Mouse (Mus musculus) hindbrain, embryonic 13.5 days (tissue): Measurements from ENCODE around the gene Snd1. TPM values are rescaled to one million over a fixed set of nuclear protein-coding genes. Genes with fewer than 3 reads are reported as not detected.

Experiments used
- ATAC-seq: fragments of 200-750 bp; cut with Nextera tagmentation; 2 replicates; pipeline ENCODE4 v1.8.0; 2017; ENCODE audit warnings: moderate TSS enrichment; ENCODE audit not compliant: low FRiP score
- H3K27ac ChIP-seq: fragments of 300-500 bp; sonication (generic); 2 replicates; pipeline ENCODE4 v1.5.1; 2015; ENCODE audit warnings: inconsistent platforms, mild to moderate bottlenecking, moderate library complexity
- H3K27me3 ChIP-seq: fragments of 300-500 bp; sonication (generic); 2 replicates; pipeline ENCODE4 v1.6.1; 2015; ENCODE audit warnings: mild to moderate bottlenecking, inconsistent platforms
- H3K36me3 ChIP-seq: fragments of 300-500 bp; sonication (generic); 2 replicates; pipeline ENCODE4 v1.6.1; 2015; ENCODE audit warnings: mild to moderate bottlenecking, inconsistent platforms
- H3K4me1 ChIP-seq: fragments of 300-500 bp; sonication (generic); replicated peaks from 2 replicates; pipeline ENCODE4 v1.6.1; 2015; ENCODE audit warnings: inconsistent platforms
- H3K4me2 ChIP-seq: fragments of 300-500 bp; sonication (generic); 2 replicates; pipeline ENCODE4 v1.6.1; 2015; ENCODE audit warnings: inconsistent platforms, mild to moderate bottlenecking, moderate library complexity
- H3K4me3 ChIP-seq: fragments of 300-500 bp; sonication (generic); 2 replicates; pipeline ENCODE4 v1.5.1; 2015; ENCODE audit warnings: mild to moderate bottlenecking, inconsistent platforms
- H3K9ac ChIP-seq: fragments of 300-500 bp; sonication (generic); 2 replicates; pipeline ENCODE4 v1.6.1; 2015; ENCODE audit warnings: mild to moderate bottlenecking, inconsistent platforms
- H3K9me3 ChIP-seq: fragments of 300-500 bp; sonication (generic); 2 replicates; pipeline ENCODE4 v1.6.1; 2016; ENCODE audit warnings: inconsistent platforms
- WGBS: fragments of 180-500 bp; shearing (Covaris S2); methylation state at CpG from one replicate; pipeline ENCODE4 v1.1.7; 2015; 5-methylcytosine and 5-hydroxymethylcytosine counted together
- polyA plus RNA-seq: library from polyadenylated mRNA; unstranded; fragments of >200 nt; fragmentation: Nextera tagmentation; extraction: Ambion mirVana; gene quantifications from 2 replicates; pipeline ENCODE4 v1.2.1, GENCODE M21; 2015

Gene Snd1
- polyA plus RNA-seq, 1 experiment from 2014 or later, result 81.2 TPM

DNA sequence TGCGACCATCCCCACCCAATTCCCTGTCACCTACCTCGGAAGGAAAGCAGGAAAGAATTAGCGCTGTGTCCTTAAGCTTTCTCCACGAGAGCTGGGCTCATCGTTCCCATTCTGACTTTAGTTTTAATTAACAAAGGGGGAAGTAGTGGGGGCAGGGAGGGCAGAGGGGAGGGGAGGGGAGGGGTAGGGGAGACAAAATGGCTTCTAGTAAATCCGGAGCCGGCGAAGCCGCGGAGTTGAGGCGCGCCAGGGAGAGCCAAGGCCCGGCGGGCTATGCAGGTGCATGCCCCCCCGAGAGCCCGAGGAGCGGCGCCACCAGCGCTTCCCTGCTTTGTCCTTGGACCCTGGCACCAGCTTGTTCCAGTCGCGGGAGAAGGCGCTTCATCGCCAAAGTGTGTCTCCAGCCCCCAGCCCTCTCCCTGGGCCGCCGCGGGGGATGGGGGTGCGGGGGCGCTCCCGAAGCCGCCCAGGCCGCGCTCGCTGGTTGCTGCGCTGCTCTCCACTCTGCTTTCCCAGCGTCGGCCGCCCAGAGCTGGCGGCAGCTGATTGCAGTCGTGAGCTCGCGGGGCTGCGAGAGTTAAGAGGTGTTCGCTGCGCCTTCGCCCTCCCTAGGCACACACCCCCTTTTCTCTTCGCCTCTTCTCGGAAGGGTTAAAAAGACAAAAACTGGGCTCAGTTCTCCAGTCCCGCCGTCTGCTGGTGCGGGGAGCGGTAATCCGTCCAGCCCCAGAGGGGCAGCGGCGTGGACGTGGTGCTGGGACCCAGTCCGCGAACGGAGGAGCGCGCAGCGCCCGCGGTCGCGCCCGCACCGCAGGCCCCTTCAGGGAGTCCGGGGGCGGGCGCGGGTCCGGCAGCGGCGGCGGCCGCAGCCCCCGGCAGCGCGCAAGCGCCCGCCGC lies 357.2 kb downstream of the Snd1 start:
- peaks cover 9% of the 10 kb centered on the region for H3K36me3 ChIP-seq
- H3K9me3 ChIP-seq, result no peaks in the 10 kb centered on the region
- peak overlapping the region; percentile 98 for H3K27ac ChIP-seq
- H3K4me2 ChIP-seq, result peak overlapping the region; percentile 97
- H3K4me3 ChIP-seq, result peak overlapping the region; percentile 87
- peak overlapping the region; percentile 98 for H3K9ac ChIP-seq
- H3K4me1 ChIP-seq, result peaks cover 55% of the 10 kb centered on the region
- WGBS, result under 1% methylated on average over 56 of the region's 82 CpGs
- peaks cover 9% of the 10 kb centered on the region; the same call in 1 of the 2 replicates for H3K27me3 ChIP-seq
- peak; percentile 32 for ATAC-seq

DNA sequence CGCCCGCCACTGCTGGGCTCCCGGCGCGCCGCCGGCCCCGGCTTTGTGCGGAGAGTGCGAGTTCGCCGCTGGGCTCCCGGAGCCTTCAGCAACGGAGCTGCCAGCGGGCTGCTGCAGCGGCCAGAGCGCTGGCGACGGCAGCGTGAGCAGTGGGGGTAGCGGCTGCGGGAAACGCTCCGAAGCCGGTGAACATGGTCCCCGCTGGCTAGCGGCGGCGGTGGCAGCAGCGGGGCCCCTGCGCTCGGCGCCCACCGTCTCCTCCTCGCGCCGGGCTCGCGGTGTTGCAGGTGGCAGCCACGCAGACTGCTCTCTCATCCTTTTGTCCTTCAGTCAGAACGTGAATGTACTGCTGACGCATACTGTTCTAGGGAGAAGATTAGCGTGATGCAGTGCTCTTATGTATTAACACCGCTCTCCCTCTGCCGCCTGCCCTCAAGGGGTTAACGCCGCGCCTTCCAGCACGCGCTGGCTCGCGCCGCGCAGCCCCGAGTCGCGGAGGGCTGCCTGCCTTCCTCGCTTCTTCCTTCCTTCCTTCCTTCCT lies 357.9 kb downstream of the Snd1 start:
- H3K9me3 ChIP-seq, result no peaks in the 10 kb centered on the region
- ATAC-seq, result peak; percentile 83
- peak overlapping the region; percentile 98 for H3K27ac ChIP-seq
- H3K27me3 ChIP-seq, result peaks cover 9% of the 10 kb centered on the region; the same call in 1 of the 2 replicates
- peak overlapping the region; percentile 98 for H3K9ac ChIP-seq
- peak overlapping the region; percentile 97 for H3K4me2 ChIP-seq
- peak overlapping the region; percentile 87 for H3K4me3 ChIP-seq
- H3K4me1 ChIP-seq, result peaks cover 48% of the 10 kb centered on the region
- WGBS, result under 1% methylated on average over 56 of the region's 58 CpGs
- H3K36me3 ChIP-seq, result peaks cover 9% of the 10 kb centered on the region

GRCm38 (mm10) chr6:28833380-28833822 lies 358.5 kb downstream of the Snd1 start:
- Histone ChIP-seq H3K27me3 (peaks cover 9% of the 10 kb centered on the region; the same call in 1 of the 2 replicates), H3K4me2 (peak overlapping the region; percentile 97), H3K9ac (peak overlapping the region; percentile 98), H3K4me3 (peak overlapping the region; percentile 87), H3K36me3 (peaks cover 9% of the 10 kb centered on the region), H3K9me3 (no peaks in the 10 kb centered on the region), H3K4me1 (peaks cover 43% of the 10 kb centered on the region), H3K27ac (peak overlapping the region; percentile 98)
- WGBS, result under 1% methylated on average over 43 of the region's 43 CpGs
- peak; percentile 79 for ATAC-seq

DNA sequence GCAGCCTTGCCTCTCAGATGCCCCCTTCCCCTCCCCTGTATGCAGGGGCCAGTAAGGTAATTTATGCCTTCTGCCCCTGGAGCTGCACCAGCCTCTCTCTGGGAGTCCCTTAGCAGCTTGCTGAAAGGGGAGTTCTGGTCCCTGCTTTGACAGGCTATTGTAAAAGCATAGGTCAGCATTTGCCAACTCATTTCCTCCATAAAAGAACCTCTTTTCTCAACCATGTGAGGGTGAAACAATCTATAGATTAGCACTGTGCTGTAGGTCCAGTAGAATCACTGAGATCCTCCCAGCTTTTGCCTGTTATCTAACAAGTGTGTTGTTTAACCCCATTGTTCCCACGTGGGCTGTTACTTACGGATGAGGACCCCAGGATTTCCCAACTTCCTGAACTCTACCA lies 359.1 kb downstream of the Snd1 start:
- H3K36me3 ChIP-seq, result peaks cover 9% of the 10 kb centered on the region
- H3K27ac ChIP-seq, result peak overlapping the region; percentile 98; the same call in 1 of the 2 replicates
- no peaks in the 10 kb centered on the region for H3K9me3 ChIP-seq
- no peak for ATAC-seq
- WGBS, result 23% methylated on average over 2 of the region's 2 CpGs
- H3K4me1 ChIP-seq, result peaks cover 36% of the 10 kb centered on the region
- H3K9ac ChIP-seq, result peak overlapping the region; percentile 98
- peaks cover 9% of the 10 kb centered on the region; the same call in 1 of the 2 replicates for H3K27me3 ChIP-seq
- peak overlapping the region; percentile 97 for H3K4me2 ChIP-seq
- peak overlapping the region; percentile 87 for H3K4me3 ChIP-seq

- no peaks in the 10 kb centered on the region for H3K9me3 ChIP-seq
- no peak overlapping the region for H3K27ac ChIP-seq
- peaks cover 16% of the 10 kb centered on the region for H3K4me1 ChIP-seq
- H3K4me3 ChIP-seq, result no peak overlapping the region
- H3K9ac ChIP-seq, result no peak overlapping the region
- H3K36me3 ChIP-seq, result no peaks in the 10 kb centered on the region
- H3K27me3 ChIP-seq, result peaks cover 2% of the 10 kb centered on the region; the same call in 1 of the 2 replicates
- no peak for ATAC-seq
- H3K4me2 ChIP-seq, result no peak overlapping the region
These were observed 361.7 kb downstream of the Snd1 start for GRCm38 (mm10) chr6:28836600-28836999.

GRCm38 (mm10) chr6:28841569-28841968 lies 366.6 kb downstream of the Snd1 start:
- ATAC-seq, result no peak
- WGBS, result 76% methylated on average over 3 of the region's 3 CpGs

DNA sequence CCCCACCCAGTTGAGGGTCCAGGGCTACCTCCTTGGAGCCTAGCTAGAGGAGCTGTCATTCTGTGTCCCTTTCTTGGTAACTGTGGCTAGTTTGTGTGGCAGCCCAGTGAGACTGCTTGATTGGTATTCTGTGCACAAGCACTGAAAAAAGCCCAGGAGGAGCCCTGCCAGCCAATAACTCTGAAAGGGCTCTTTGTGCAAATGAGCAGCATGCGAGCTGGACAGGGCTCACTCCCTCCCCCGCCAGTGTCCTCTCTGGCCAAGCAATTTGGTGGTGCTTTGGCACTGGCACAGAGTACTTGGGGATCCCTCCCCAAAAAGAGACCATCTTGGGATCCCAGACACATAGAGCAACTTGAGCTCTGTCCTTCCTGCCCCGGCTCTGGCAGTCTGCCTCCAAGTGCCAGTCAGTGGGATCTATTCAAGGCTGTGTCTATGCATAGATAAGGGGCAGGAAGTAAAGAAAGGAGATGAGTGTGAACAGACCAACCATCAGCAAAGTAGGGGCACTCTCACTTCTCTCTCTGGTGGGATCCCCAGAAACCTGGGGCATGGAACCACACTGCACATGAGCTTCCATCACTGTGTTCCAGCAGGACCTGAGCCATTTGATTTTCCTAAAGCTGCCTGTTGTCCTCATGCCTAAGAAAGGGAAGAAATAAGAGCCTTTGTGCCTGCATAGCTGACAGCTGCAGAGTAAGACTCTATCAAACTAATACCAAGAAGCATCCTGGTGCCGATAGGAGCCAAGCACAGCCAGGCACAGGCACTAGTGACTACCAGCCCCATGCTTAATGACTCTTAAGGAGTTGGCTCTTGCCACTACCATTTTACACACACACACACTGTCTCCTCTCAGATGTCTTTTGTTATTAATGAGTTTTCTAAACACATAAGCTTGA lies 367.7 kb downstream of the Snd1 start:
- Histone ChIP-seq H3K36me3 (no peaks in the 10 kb centered on the region), H3K4me1 (peaks cover 40% of the 10 kb centered on the region), H3K9me3 (no peaks in the 10 kb centered on the region), H3K4me3 (no peak overlapping the region), H3K27ac (peak overlapping the region; percentile 75), H3K27me3 (no peaks in the 10 kb centered on the region), H3K4me2 (no peak overlapping the region), H3K9ac (no peak overlapping the region)
- 19% methylated on average over 4 of the region's 4 CpGs for WGBS
- peak; percentile 86 for ATAC-seq

More at GRCm38 (mm10) chr6:28841569-28841968, 366.6 kb downstream of the Snd1 start:
- Histone ChIP-seq H3K36me3 (no peaks in the 10 kb centered on the region), H3K4me2 (no peak overlapping the region), H3K27me3 (no peaks in the 10 kb centered on the region), H3K4me1 (peaks cover 35% of the 10 kb centered on the region), H3K4me3 (no peak overlapping the region), H3K9me3 (no peaks in the 10 kb centered on the region), H3K27ac (0 out of 2 replicates have a peak overlapping the region, but pooled peaks have one; percentile 75), H3K9ac (no peak overlapping the region)

DNA sequence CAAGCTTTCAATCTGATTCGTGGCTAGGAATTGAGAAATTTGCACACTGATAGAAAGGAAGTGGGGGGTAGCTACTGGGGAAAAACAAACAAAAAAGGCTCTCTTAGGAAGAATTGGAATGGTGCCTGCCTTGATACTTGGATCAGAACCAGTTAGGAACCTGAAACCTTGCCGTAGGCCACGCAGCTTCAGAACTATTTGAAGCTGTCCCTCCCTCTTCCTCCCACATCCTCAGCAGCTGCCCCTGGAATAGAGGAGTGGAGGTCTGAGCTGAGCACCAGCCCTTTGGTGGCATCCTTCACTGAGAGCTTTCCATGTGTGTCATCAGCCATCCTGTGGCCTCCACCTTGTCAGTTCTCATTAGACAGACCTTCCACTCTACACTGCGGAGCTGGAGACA lies 370.7 kb downstream of the Snd1 start:
- H3K9me3 ChIP-seq, result no peaks in the 10 kb centered on the region
- WGBS, result 68% methylated on average over 4 of the region's 4 CpGs
- no peaks in the 10 kb centered on the region for H3K27me3 ChIP-seq
- ATAC-seq, result no peak
- no peaks in the 10 kb centered on the region for H3K36me3 ChIP-seq
- no peak overlapping the region for H3K27ac ChIP-seq
- H3K9ac ChIP-seq, result no peak overlapping the region
- peaks cover 68% of the 10 kb centered on the region for H3K4me1 ChIP-seq
- H3K4me3 ChIP-seq, result no peak overlapping the region
- H3K4me2 ChIP-seq, result no peak overlapping the region

DNA sequence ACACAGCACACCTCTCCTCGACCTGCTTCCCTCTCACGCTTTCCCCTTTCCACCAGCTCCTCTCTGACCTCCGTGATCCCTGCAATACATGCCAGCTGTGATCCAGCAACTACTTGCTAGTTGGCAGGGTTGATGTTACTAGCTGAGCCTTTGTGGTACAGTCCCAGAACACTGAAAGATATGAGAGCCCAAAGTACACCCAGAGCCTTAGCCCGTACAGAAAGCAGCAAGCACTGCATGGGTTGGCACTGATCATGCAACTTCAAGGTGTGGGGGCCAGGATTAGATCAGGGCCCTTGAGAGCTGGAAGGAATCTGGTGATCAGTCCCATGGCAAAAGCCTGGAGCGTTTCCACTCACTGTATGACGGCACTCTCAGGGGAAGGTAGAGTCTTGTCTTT lies 372.7 kb downstream of the Snd1 start:
- H3K36me3 ChIP-seq, result no peaks in the 10 kb centered on the region
- H3K9ac ChIP-seq, result no peak overlapping the region
- no peak overlapping the region for H3K27ac ChIP-seq
- H3K4me1 ChIP-seq, result peaks cover 65% of the 10 kb centered on the region
- no peak overlapping the region for H3K4me3 ChIP-seq
- H3K27me3 ChIP-seq, result no peaks in the 10 kb centered on the region
- ATAC-seq, result no peak
- 76% methylated on average over 6 of the region's 6 CpGs for WGBS
- H3K9me3 ChIP-seq, result no peaks in the 10 kb centered on the region
- H3K4me2 ChIP-seq, result no peak overlapping the region

DNA sequence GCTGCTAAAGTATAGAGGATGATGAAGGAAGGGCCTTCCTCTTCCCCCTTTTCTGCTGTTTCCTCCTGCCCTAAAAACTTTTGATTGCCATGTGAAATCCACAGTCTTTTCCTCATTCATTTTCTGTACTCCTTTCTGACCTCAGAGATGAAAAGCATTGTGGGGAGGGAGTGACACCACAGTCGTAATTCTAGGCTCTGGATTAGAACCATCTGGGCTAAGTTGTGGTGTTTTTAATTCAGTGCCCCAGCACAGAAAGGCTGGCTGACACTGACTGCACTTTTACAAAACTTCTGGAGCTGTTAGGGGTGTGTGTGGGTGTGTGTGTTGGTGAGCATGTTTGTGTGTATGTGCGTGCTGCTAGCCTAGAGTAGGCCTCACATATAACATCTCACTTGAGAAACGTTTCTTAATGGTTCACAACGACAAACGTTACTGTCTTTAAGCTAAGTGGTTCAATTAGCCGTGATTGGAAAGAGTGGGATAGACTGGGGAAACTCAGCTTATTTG lies 373.4 kb downstream of the Snd1 start:
- 61% methylated on average over 6 of the region's 6 CpGs for WGBS
- no peak overlapping the region for H3K4me2 ChIP-seq
- no peak overlapping the region for H3K4me3 ChIP-seq
- peaks cover 66% of the 10 kb centered on the region for H3K4me1 ChIP-seq
- H3K27me3 ChIP-seq, result no peaks in the 10 kb centered on the region
- no peaks in the 10 kb centered on the region for H3K36me3 ChIP-seq
- no peaks in the 10 kb centered on the region for H3K9me3 ChIP-seq
- H3K9ac ChIP-seq, result no peak overlapping the region
- peak overlapping the region; percentile 60 for H3K27ac ChIP-seq
- no peak for ATAC-seq

DNA sequence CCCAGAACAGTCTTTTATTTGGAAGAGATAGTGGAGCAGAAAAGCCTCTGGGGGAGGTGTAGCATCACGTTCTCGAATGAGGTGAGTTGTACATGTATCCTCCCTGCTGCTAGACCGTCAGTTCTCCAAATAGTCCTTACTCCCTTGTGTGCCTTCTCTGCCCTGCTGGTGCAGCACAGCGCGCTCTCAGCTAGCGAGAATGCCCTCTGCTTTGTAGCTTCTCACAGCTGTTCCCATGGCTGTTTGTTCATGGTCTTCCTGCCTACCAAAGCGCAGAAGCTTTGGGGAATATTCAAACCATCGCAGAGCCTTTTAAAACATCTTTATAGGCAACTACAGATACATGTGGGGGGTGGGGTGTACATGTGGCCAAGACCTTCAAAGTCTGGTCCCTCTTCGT lies 374.0 kb downstream of the Snd1 start:
- Histone ChIP-seq H3K27me3 (no peaks in the 10 kb centered on the region), H3K4me3 (no peak overlapping the region), H3K4me1 (peaks cover 72% of the 10 kb centered on the region), H3K9ac (no peak overlapping the region), H3K27ac (peak overlapping the region; percentile 60), H3K4me2 (no peak overlapping the region), H3K36me3 (no peaks in the 10 kb centered on the region), H3K9me3 (no peaks in the 10 kb centered on the region)
- WGBS, result 45% methylated on average over 9 of the region's 9 CpGs
- no peak for ATAC-seq
